Mouse (Mus musculus) spleen, adult 2 months (tissue): ENCODE results near the gene Shisal1. TPM values are rescaled to one million over a fixed set of nuclear protein-coding genes. Genes with fewer than 3 reads are reported as not detected.

Source experiments
- DNase-seq, 2 experiments: peaks; one replicate each; pipeline versions ENCODE4 v3.0.0 to v3.0.0-alpha.2; 2012 to 2021; ENCODE audit warnings: low spot score in 2 of 2, low read depth in 1 of 2
- H3K27ac ChIP-seq: fragments of 200-500 bp; 2 replicates; pipeline ENCODE4 v1.5.1; 2012; ENCODE audit warnings: low read length, inconsistent platforms; ENCODE audit not compliant: insufficient read depth
- H3K27me3 ChIP-seq: fragments of 200-500 bp; 2 replicates; pipeline ENCODE4 v1.6.1; 2012; ENCODE audit warnings: mild to moderate bottlenecking, moderate library complexity, low read length, inconsistent platforms; ENCODE audit not compliant: control insufficient read depth, insufficient read depth
- H3K36me3 ChIP-seq: fragments of 200-500 bp; 2 replicates; pipeline ENCODE4 v1.6.1; 2012; ENCODE audit warnings: mild to moderate bottlenecking, low read length, inconsistent platforms; ENCODE audit not compliant: control insufficient read depth, insufficient read depth
- H3K4me1 ChIP-seq: fragments of 200-500 bp; 2 replicates; pipeline ENCODE4 v1.6.1; 2011; ENCODE audit warnings: inconsistent platforms; ENCODE audit not compliant: control insufficient read depth, insufficient read depth, insufficient read length
- H3K4me3 ChIP-seq: fragments of 200-500 bp; 2 replicates; pipeline ENCODE4 v1.5.1; 2011; ENCODE audit warnings: mild to moderate bottlenecking, inconsistent platforms; ENCODE audit not compliant: insufficient read depth, insufficient read length; ENCODE audit errors: extremely low read depth
- CTCF ChIP-seq: fragments of 200-500 bp; IDR thresholded peaks from 2 replicates; pipeline ENCODE4 v1.5.1; 2011; ENCODE audit warnings: mild to moderate bottlenecking, inconsistent platforms; ENCODE audit not compliant: insufficient read depth, insufficient read length, insufficient replicate concordance; ENCODE audit errors: extremely low read depth
- POLR2A ChIP-seq: fragments of 200-500 bp; IDR thresholded peaks from 2 replicates; pipeline ENCODE4 v1.6.1; 2011; ENCODE audit warnings: low read depth, low read length, inconsistent platforms
- WGBS: fragments of 180-500 bp; shearing (Covaris S2); methylation state at CpG from one replicate; pipeline ENCODE4 v1.1.7; 2018; 5-methylcytosine and 5-hydroxymethylcytosine counted together
- polyA plus RNA-seq: library from polyadenylated mRNA; depleted of rRNA; stranded (reverse); fragments of >200 nt; gene quantifications from 2 replicates; pipeline ENCODE4 v1.2.3, GENCODE M21; 2012

The Shisal1 gene
- polyA plus RNA-seq, 1 experiment, result 0.42 TPM

- Histone ChIP-seq H3K4me3 (no peak overlapping the region), H3K27me3 (peaks cover 8% of the 10 kb centered on the region), H3K27ac (no peak overlapping the region), H3K4me1 (peaks cover 10% of the 10 kb centered on the region), H3K36me3 (no peaks in the 10 kb centered on the region)
- no peak for TF ChIP-seq POLR2A
- no peak for DNase-seq
- WGBS, result 5% methylated on average over 96 of the region's 99 CpGs
Observed at GRCm38 (mm10) chr15:84445812-84446716, 833 bp downstream of the Shisal1 start.

GRCm38 (mm10) chr15:84444181-84444580 is 2.7 kb downstream of the Shisal1 start:
- DNase-seq, result no peak
- WGBS, result 68% methylated on average over 7 of the region's 7 CpGs

GRCm38 (mm10) chr15:84443631-84444030 is 3.3 kb downstream of the Shisal1 start:
- WGBS, result 88% methylated on average over 10 of the region's 10 CpGs
- DNase-seq, result no peak
- H3K4me3 ChIP-seq, result no peak overlapping the region

More at GRCm38 (mm10) chr15:84444181-84444580, 2.7 kb downstream of the Shisal1 start:
- peaks cover 2% of the 10 kb centered on the region; the same call in 1 of the 2 replicates for H3K4me1 ChIP-seq
- no peak overlapping the region for H3K27ac ChIP-seq
- no peaks in the 10 kb centered on the region for H3K36me3 ChIP-seq
- H3K4me3 ChIP-seq, result no peak overlapping the region
- no peak for TF ChIP-seq CTCF
- no peak for TF ChIP-seq POLR2A
- H3K27me3 ChIP-seq, result peaks cover 8% of the 10 kb centered on the region

GRCm38 (mm10) chr15:84441682-84442315 is 5.1 kb downstream of the Shisal1 start:
- no peak for TF ChIP-seq POLR2A
- TF ChIP-seq CTCF, result no peak
- no peaks in the 10 kb centered on the region for H3K36me3 ChIP-seq
- peaks cover 8% of the 10 kb centered on the region for H3K27me3 ChIP-seq
- H3K4me3 ChIP-seq, result no peak overlapping the region
- DNase-seq, result no peak
- 83% methylated on average over 14 of the region's 14 CpGs for WGBS
- H3K4me1 ChIP-seq, result peaks cover 2% of the 10 kb centered on the region; the same call in 1 of the 2 replicates
- no peak overlapping the region for H3K27ac ChIP-seq

More at GRCm38 (mm10) chr15:84443631-84444030, 3.3 kb downstream of the Shisal1 start:
- Histone ChIP-seq H3K36me3 (no peaks in the 10 kb centered on the region), H3K27me3 (peaks cover 8% of the 10 kb centered on the region), H3K27ac (no peak overlapping the region), H3K4me1 (peaks cover 2% of the 10 kb centered on the region; the same call in 1 of the 2 replicates)
- no peak for TF ChIP-seq POLR2A
- no peak for TF ChIP-seq CTCF

- no peaks in the 10 kb centered on the region for H3K36me3 ChIP-seq
- H3K4me1 ChIP-seq, result no peaks in the 10 kb centered on the region
- 72% methylated on average over 3 of the region's 3 CpGs for WGBS
- no peak overlapping the region for H3K27ac ChIP-seq
- no peak overlapping the region for H3K4me3 ChIP-seq
- TF ChIP-seq CTCF (no peak), POLR2A (no peak)
- 0 out of 2 replicates have a peak, but pooled peaks cover 3% of the 10 kb centered on the region for H3K27me3 ChIP-seq
- no peak for DNase-seq
Observed at GRCm38 (mm10) chr15:84440820-84441219, 6.1 kb downstream of the Shisal1 start.

GRCm38 (mm10) chr15:84433586-84434185 is 13.2 kb downstream of the Shisal1 start:
- Histone ChIP-seq H3K36me3 (no peaks in the 10 kb centered on the region), H3K27me3 (no peaks in the 10 kb centered on the region), H3K4me3 (no peak overlapping the region), H3K27ac (no peak overlapping the region), H3K4me1 (no peaks in the 10 kb centered on the region)
- no peak for DNase-seq
- WGBS, result 92% methylated on average over 10 of the region's 10 CpGs
- TF ChIP-seq CTCF (no peak), POLR2A (no peak)

DNA sequence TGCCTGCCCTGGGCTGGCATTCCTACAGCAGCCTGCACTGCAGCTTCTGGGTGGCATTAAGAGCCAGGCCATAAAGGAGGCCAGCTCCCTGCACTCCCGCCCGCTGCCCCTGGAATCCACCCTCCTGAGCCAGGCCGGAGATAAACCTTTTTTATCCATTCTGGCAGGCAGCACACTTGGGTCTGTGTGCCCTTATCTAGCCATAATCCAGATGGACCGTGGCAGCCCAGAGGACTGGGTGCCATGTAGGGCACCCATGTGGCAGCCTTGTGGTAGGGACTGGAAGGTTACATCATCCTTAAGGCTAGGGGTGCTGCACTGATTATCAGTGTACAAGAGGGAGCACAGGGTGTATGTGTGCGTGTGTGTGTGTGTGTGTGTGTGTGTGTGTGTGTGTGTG is 16.4 kb downstream of the Shisal1 start:
- Histone ChIP-seq H3K4me1 (no peaks in the 10 kb centered on the region), H3K27me3 (no peaks in the 10 kb centered on the region), H3K36me3 (no peaks in the 10 kb centered on the region), H3K4me3 (no peak overlapping the region), H3K27ac (no peak overlapping the region)
- no peak for TF ChIP-seq CTCF
- TF ChIP-seq POLR2A, result no peak
- DNase-seq, result no peak
- WGBS, result 78% methylated on average over 5 of the region's 5 CpGs
